Mouse (Mus musculus) olfactory bulb, adult 2 months (tissue): ENCODE results near the gene Gm17606. TPM values are rescaled to one million over a fixed set of nuclear protein-coding genes. Genes with fewer than 3 reads are reported as not detected.
"Not testable (repeated sequence)": the region's sequence is repeated elsewhere in the genome, so short reads cannot be mapped to it uniquely, and the experiment has no call there.

ENCODE experiments used
- H3K27ac ChIP-seq: fragments of 200-500 bp; 2 replicates; pipeline ENCODE4 v1.5.1; 2012; ENCODE audit warnings: low read depth, low read length; ENCODE audit not compliant: insufficient read depth
- H3K4me1 ChIP-seq: fragments of 200-500 bp; 2 replicates; pipeline ENCODE4 v1.6.1; 2012; ENCODE audit warnings: low read length; ENCODE audit not compliant: control insufficient read depth, insufficient read depth
- H3K4me3 ChIP-seq: fragments of 200-500 bp; 2 replicates; pipeline ENCODE4 v1.5.1; 2012; ENCODE audit warnings: mild to moderate bottlenecking, low read depth, low read length, moderate library complexity; ENCODE audit not compliant: insufficient read depth
- CTCF ChIP-seq: fragments of 200-500 bp; IDR thresholded peaks from 2 replicates; pipeline ENCODE4 v1.5.1; 2012; ENCODE audit warnings: low read depth, mild to moderate bottlenecking, low read length, moderate library complexity; ENCODE audit not compliant: insufficient read depth
- POLR2A ChIP-seq: fragments of 200-500 bp; IDR thresholded peaks from 2 replicates; pipeline ENCODE4 v1.6.1; 2012; ENCODE audit warnings: mild to moderate bottlenecking, low read depth, low read length, moderate library complexity; ENCODE audit not compliant: insufficient read depth
- WGBS: fragments of 180-500 bp; shearing (Covaris S2); methylation state at CpG from one replicate; pipeline ENCODE4 v1.1.7; 2018; 5-methylcytosine and 5-hydroxymethylcytosine counted together
- polyA plus RNA-seq: library from polyadenylated mRNA; stranded (reverse); fragments of >200 nt; gene quantifications from 2 replicates; pipeline ENCODE4 v1.2.4, GENCODE M21; 2012; ENCODE audit warnings: low replicate concordance; ENCODE audit not compliant: missing spikeins, insufficient read depth, insufficient read length

The Gm17606 gene
- polyA plus RNA-seq, 1 experiment = not detected

GRCm38 (mm10) chr14:54603038-54603654, 37.6 kb upstream of the Gm17606 start:
- Histone ChIP-seq H3K27ac (peak overlapping the region; percentile 94), H3K4me1 (peaks cover 5% of the 10 kb centered on the region; the same call in 1 of the 2 replicates), H3K4me3 (peak overlapping the region; percentile 65)
- TF ChIP-seq POLR2A (peak; percentile 97), CTCF (no peak)
- WGBS = under 1% methylated on average over 46 of the region's 46 CpGs

- TF ChIP-seq CTCF (no peak), POLR2A (no peak)
- peak overlapping the region; percentile 65 for H3K4me3 ChIP-seq
- H3K27ac ChIP-seq = peak overlapping the region; percentile 94
- WGBS = 73% methylated on average over 8 of the region's 8 CpGs
- peaks cover 5% of the 10 kb centered on the region; the same call in 1 of the 2 replicates for H3K4me1 ChIP-seq
Measured at GRCm38 (mm10) chr14:54603686-54604085, 37.1 kb upstream of the Gm17606 start.

- peak; percentile 44; the same call in 1 of the 2 replicates for TF ChIP-seq POLR2A
- no peak for TF ChIP-seq CTCF
- H3K4me1 ChIP-seq = peaks cover 8% of the 10 kb centered on the region
- peak within 1 kb of the TSS; percentile 87 for H3K27ac ChIP-seq
- peak within 1 kb of the TSS; percentile 57 for H3K4me3 ChIP-seq
- under 1% methylated on average over 39 of the region's 39 CpGs for WGBS
Measured at GRCm38 (mm10) chr14:54605752-54606321, 34.9 kb upstream of the Gm17606 start, which contains the start of gene 4931414P19Rik. Gene 4931414P19Rik (minus strand): TSS chr14:54605993.

GRCm38 (mm10) chr14:54607226-54607625, 33.5 kb upstream of the Gm17606 start:
- no peak for TF ChIP-seq POLR2A
- no peak for TF ChIP-seq CTCF

GRCm38 (mm10) chr14:54609245-54609644, 31.5 kb upstream of the Gm17606 start:
- H3K4me1 ChIP-seq = peaks cover 6% of the 10 kb centered on the region
- H3K4me3 ChIP-seq = no peak overlapping the region
- WGBS = 22% methylated on average over 4 of the region's 4 CpGs
- no peak overlapping the region; the same call in 1 of the 2 replicates for H3K27ac ChIP-seq
- TF ChIP-seq POLR2A (no peak), CTCF (no peak)

More at GRCm38 (mm10) chr14:54607226-54607625, 33.5 kb upstream of the Gm17606 start:
- Histone ChIP-seq H3K4me1 (peaks cover 8% of the 10 kb centered on the region), H3K27ac (no peak overlapping the region), H3K4me3 (no peak overlapping the region)
- WGBS = 67% methylated on average over 8 of the region's 8 CpGs

GRCm38 (mm10) chr14:54609962-54610361, 30.8 kb upstream of the Gm17606 start:
- no peak for TF ChIP-seq CTCF
- H3K4me3 ChIP-seq = no peak overlapping the region
- 0 out of 2 replicates have a peak overlapping the region, but pooled peaks have one; percentile 26 for H3K27ac ChIP-seq
- 58% methylated on average over 4 of the region's 4 CpGs for whole genome bisulfite sequencing
- peaks cover 6% of the 10 kb centered on the region for H3K4me1 ChIP-seq

- peak overlapping the region; percentile 26; the same call in 1 of the 2 replicates for H3K27ac ChIP-seq
- H3K4me1 ChIP-seq = peaks cover 6% of the 10 kb centered on the region
- no peak overlapping the region for H3K4me3 ChIP-seq
- TF ChIP-seq POLR2A = no peak
- TF ChIP-seq CTCF = no peak
- 53% methylated on average over 6 of the region's 6 CpGs for WGBS
Measured at GRCm38 (mm10) chr14:54610648-54611047, 30.1 kb upstream of the Gm17606 start.

- H3K4me1 ChIP-seq, H3K27ac ChIP-seq, H3K4me3 ChIP-seq: not testable (repeated sequence)
- 91% methylated on average over 16 of the region's 16 CpGs for WGBS
Measured at GRCm38 (mm10) chr14:54614130-54614529, 26.6 kb upstream of the Gm17606 start.

- TF ChIP-seq CTCF (no peak), POLR2A (no peak)
- no peak overlapping the region for H3K4me3 ChIP-seq
- 89% methylated on average over 16 of the region's 16 CpGs for WGBS
- peaks cover 4% of the 10 kb centered on the region for H3K4me1 ChIP-seq
- H3K27ac ChIP-seq = no peak overlapping the region
Measured at GRCm38 (mm10) chr14:54616226-54616825, 24.4 kb upstream of the Gm17606 start.
